9 mouse cellular contexts compared by ENCODE assay signal in the genomic region with DNA sequence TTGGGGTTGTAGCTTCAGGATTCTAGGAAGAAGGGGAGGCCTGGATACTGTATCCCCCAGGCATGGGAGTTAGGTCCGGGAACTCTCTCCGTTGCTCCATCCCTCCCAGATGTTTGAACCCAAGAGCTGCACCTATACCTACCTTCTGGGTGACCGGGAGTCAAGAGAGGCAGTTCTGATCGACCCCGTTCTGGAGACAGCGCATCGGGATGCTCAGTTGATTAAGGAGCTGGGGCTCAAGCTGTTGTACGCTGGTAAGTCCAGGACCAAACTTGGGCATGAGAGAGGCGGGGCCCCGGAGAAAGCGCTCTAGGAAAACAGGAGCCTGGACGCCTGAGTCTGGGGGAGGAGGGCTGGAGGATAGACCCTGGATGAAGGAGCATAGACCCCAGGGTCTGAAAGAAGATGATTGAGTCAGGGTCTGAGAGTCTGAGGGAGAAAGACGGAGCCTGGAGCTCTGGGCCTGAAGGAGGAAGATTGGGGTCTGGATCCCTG. TPM values are rescaled to one million over a fixed set of nuclear protein-coding genes. Genes with fewer than 3 reads are reported as not detected.
A peak's percentile ranks its signal among the peaks of the same experiment; 100 is the strongest.
DNase-seq lines count a peak whose midpoint lies in the region; ATAC-seq and TF ChIP-seq lines count a peak whose summit lies in the region.
"Had no signal": no experiment of that assay in that cellular context is flagged by ENCODE, and none has a peak within 500 bp of the region (broad histone marks: within the 10 kb centered on the region; RNA-seq: fewer than 3 reads in every experiment).

No protein-coding gene starts in this region.

- H3K9ac ChIP-seq in hindbrain, postnatal 0 days (replicated peaks; ENCODE audit: low read length): peak overlapping the region; percentile 61
- H3K9ac ChIP-seq in midbrain, embryonic 16.5 days (ENCODE audit: low read depth, low read length): peak overlapping the region; percentile 86

- H3K4me1 ChIP-seq in hindbrain, postnatal 0 days (ENCODE audit: insufficient read depth, low read length): peaks cover 9% of the 10 kb centered on the region; the same call in 1 of the 2 replicates
- peaks cover 19% of the 10 kb centered on the region for H3K4me1 ChIP-seq in midbrain, embryonic 16.5 days (ENCODE audit: control insufficient read depth, insufficient read depth, low read length)

- H3K27ac ChIP-seq in hindbrain, postnatal 0 days: no peak overlapping the region
- H3K27ac ChIP-seq in midbrain, embryonic 16.5 days (ENCODE audit: low read length): no peak overlapping the region

- 6% methylated on average over 13 of the region's 13 CpGs for WGBS in hindbrain, postnatal 0 days
- 4% methylated on average over 13 of the region's 13 CpGs for WGBS in midbrain, embryonic 16.5 days

- H3K9me3 ChIP-seq in hindbrain, postnatal 0 days (ENCODE audit: low read length): no peaks in the 10 kb centered on the region
- H3K9me3 ChIP-seq in midbrain, embryonic 16.5 days (replicated peaks; ENCODE audit: control insufficient read depth, low read length, poor library complexity, severe bottlenecking): no peaks in the 10 kb centered on the region

- no peak; the same call in 1 of the 2 replicates for ATAC-seq in hindbrain, postnatal 0 days
- ATAC-seq in midbrain, embryonic 16.5 days: peak; percentile 14; the same call in 1 of the 2 replicates

- H3K27me3 ChIP-seq in hindbrain, postnatal 0 days (ENCODE audit: insufficient read depth, low read length): no peaks in the 10 kb centered on the region
- peaks cover 5% of the 10 kb centered on the region; the same call in 1 of the 2 replicates for H3K27me3 ChIP-seq in midbrain, embryonic 16.5 days (ENCODE audit: control insufficient read depth, insufficient read depth, low read depth, low read length)
- H3K27me3 ChIP-seq: Patski had no signal

- no peak for TF ChIP-seq CTCF in hindbrain, postnatal 0 days (IDR thresholded peaks at IDR 0.05; ENCODE audit: low read depth)

- peak; percentile 28 for DNase-seq in kidney, adult 18-20 months
- no peak for DNase-seq in kidney, adult 9 months
- DNase-seq in embryo, embryonic 10 days (ENCODE audit: low spot score): peak; percentile 50
- DNase-seq in hindbrain, postnatal 0 days (ENCODE audit: low spot score): peak; percentile 11
- DNase-seq in urinary bladder, postnatal 36 days (ENCODE audit: low spot score in 2 of 2): no peak
- no peak for DNase-seq in adrenal gland, postnatal 10 days
- DNase-seq in adrenal gland, adult 2 months: no peak

- no peaks in the 10 kb centered on the region for H3K36me3 ChIP-seq in hindbrain, postnatal 0 days (ENCODE audit: insufficient read depth, low read length)
- no peaks in the 10 kb centered on the region for H3K36me3 ChIP-seq in midbrain, embryonic 16.5 days (ENCODE audit: control insufficient read depth, insufficient read depth, low read length)

- peak overlapping the region; percentile 83 for H3K4me2 ChIP-seq in hindbrain, postnatal 0 days (ENCODE audit: low read depth, low read length)
- peak overlapping the region; percentile 78 for H3K4me2 ChIP-seq in midbrain, embryonic 16.5 days (ENCODE audit: low read length)

- peak overlapping the region; percentile 74 for H3K4me3 ChIP-seq in hindbrain, postnatal 0 days (ENCODE audit: low read length)
- H3K4me3 ChIP-seq in midbrain, embryonic 16.5 days (ENCODE audit: low read depth, low read length): peak overlapping the region; percentile 72

RNA-seq across cellular contexts. Expression of a gene that starts 6.9 kb away (rescaled TPM):
- 1.0 and 1.2 TPM in 2 replicates for total RNA-seq in hindbrain, postnatal 0 days (2014; rRNA removed)
- 20.3 and 21.0 TPM in 2 replicates for polyA plus RNA-seq in hindbrain, postnatal 0 days (2015; fragmentation: Nextera tagmentation; extraction: Ambion mirVana)
- polyA plus RNA-seq in midbrain, embryonic 16.5 days (2015; fragmentation: Nextera tagmentation; extraction: Ambion mirVana): 18.2 and 20.9 TPM in 2 replicates
- under 1 TPM; 0.54 to 0.73 TPM for total RNA-seq in adrenal gland, postnatal 10 days (2021)
- total RNA-seq in adrenal gland, adult 2 months (2021): under 1 TPM; 0.29 to 0.45 TPM
- polyA plus RNA-seq in adrenal gland, adult 2 months (2012; rRNA removed): 0.36 and 0.62 TPM in 2 replicates
- polyA plus RNA-seq: Patski had no signal

RNA-seq across cellular contexts. Expression of a gene that starts 7.0 kb away (rescaled TPM):
- 36.3 and 43.8 TPM in 2 replicates for total RNA-seq in hindbrain, postnatal 0 days (2014; rRNA removed)
- polyA plus RNA-seq in hindbrain, postnatal 0 days (2015; fragmentation: Nextera tagmentation; extraction: Ambion mirVana): 24.4 and 25.3 TPM in 2 replicates
- polyA plus RNA-seq in midbrain, embryonic 16.5 days (2015; fragmentation: Nextera tagmentation; extraction: Ambion mirVana): 26.5 and 30.7 TPM in 2 replicates
- total RNA-seq in adrenal gland, postnatal 10 days (2021): 10 to 100 TPM; 20.0 to 23.1 TPM
- total RNA-seq in adrenal gland, adult 2 months (2021): 10 to 100 TPM; 34.8 to 37.5 TPM
- polyA plus RNA-seq in adrenal gland, adult 2 months (2012; rRNA removed): 32.1 and 33.8 TPM in 2 replicates

RNA-seq across cellular contexts. Expression of a gene that starts 16.2 kb away (rescaled TPM):
- 0.11 and 0.73 TPM in 2 replicates for total RNA-seq in hindbrain, postnatal 0 days (2014; rRNA removed)
- polyA plus RNA-seq in hindbrain, postnatal 0 days (2015; fragmentation: Nextera tagmentation; extraction: Ambion mirVana): not detected in 2 replicates
- not detected in 2 replicates for polyA plus RNA-seq in midbrain, embryonic 16.5 days (2015; fragmentation: Nextera tagmentation; extraction: Ambion mirVana)
- total RNA-seq in adrenal gland, postnatal 10 days (2021): 1 to 10 TPM; 3.6 TPM
- total RNA-seq in adrenal gland, adult 2 months (2021): 1 to 10 TPM; 3.5 to 8.5 TPM
- 3.9 and 4.4 TPM in 2 replicates for polyA plus RNA-seq in adrenal gland, adult 2 months (2012; rRNA removed)

RNA-seq across cellular contexts. Expression of a gene that starts 42.0 kb away (rescaled TPM):
- total RNA-seq in hindbrain, postnatal 0 days (2014; rRNA removed): 1.3 and 1.4 TPM in 2 replicates
- 1.2 and 1.3 TPM in 2 replicates for polyA plus RNA-seq in hindbrain, postnatal 0 days (2015; fragmentation: Nextera tagmentation; extraction: Ambion mirVana)
- 0.36 and 0.45 TPM in 2 replicates for polyA plus RNA-seq in midbrain, embryonic 16.5 days (2015; fragmentation: Nextera tagmentation; extraction: Ambion mirVana)
- under 1 TPM; 0.24 to 0.27 TPM for total RNA-seq in adrenal gland, postnatal 10 days (2021)
- total RNA-seq in adrenal gland, adult 2 months (2021): under 1 TPM; 0.79 to 0.84 TPM
- polyA plus RNA-seq in adrenal gland, adult 2 months (2012; rRNA removed): 1.9 TPM in 2 replicates
- polyA plus RNA-seq: Patski had no signal

RNA-seq across cellular contexts. Expression of a gene that starts 48.3 kb away (rescaled TPM):
- 36.7 and 50.8 TPM in 2 replicates for total RNA-seq in hindbrain, postnatal 0 days (2014; rRNA removed)
- 44.0 and 45.1 TPM in 2 replicates for polyA plus RNA-seq in hindbrain, postnatal 0 days (2015; fragmentation: Nextera tagmentation; extraction: Ambion mirVana)
- 66.1 and 66.9 TPM in 2 replicates for polyA plus RNA-seq in midbrain, embryonic 16.5 days (2015; fragmentation: Nextera tagmentation; extraction: Ambion mirVana)
- 10 to 100 TPM; 37.4 to 48.6 TPM for total RNA-seq in adrenal gland, postnatal 10 days (2021)
- total RNA-seq in adrenal gland, adult 2 months (2021): 10 to 100 TPM; 34.7 to 36.8 TPM
- polyA plus RNA-seq in adrenal gland, adult 2 months (2012; rRNA removed): 61.2 TPM in 2 replicates

Comparison
In these comparisons a context has a peak if more than half of its experiments do, and no peak if none do; other contexts are left out.
1. DNase-seq: peak in kidney, adult 18-20 months (single experiment), embryo, embryonic 10 days (single experiment) and hindbrain, postnatal 0 days (single experiment); none in kidney, adult 9 months (single experiment), urinary bladder, postnatal 36 days (0 of 2), adrenal gland, postnatal 10 days (single experiment) and adrenal gland, adult 2 months (single experiment).